Mouse (Mus musculus) heart, postnatal 14 days (tissue): Measurements from ENCODE around the gene Gkap1. TPM values are rescaled to one million over a fixed set of nuclear protein-coding genes. Genes with fewer than 3 reads are reported as not detected.

Experiments used
- DNase-seq, 2 experiments: peaks; one replicate each; pipeline ENCODE4 v3.0.0; 2021 to 2022
- intact Hi-C: fragments of 180-260 bp; cut with DNase I; formaldehyde crosslinking; loops from one replicate; pipeline ENCODE4 v1.15.1; 2025
- total RNA-seq, 2 experiments: library from RNA; stranded (reverse); gene quantifications; 2 replicates each; pipeline ENCODE4 v1.2.3; 2021

The Gkap1 gene
- total RNA-seq, 2 experiments from 2014 or later = 19.7 to 20.8 TPM

DNA sequence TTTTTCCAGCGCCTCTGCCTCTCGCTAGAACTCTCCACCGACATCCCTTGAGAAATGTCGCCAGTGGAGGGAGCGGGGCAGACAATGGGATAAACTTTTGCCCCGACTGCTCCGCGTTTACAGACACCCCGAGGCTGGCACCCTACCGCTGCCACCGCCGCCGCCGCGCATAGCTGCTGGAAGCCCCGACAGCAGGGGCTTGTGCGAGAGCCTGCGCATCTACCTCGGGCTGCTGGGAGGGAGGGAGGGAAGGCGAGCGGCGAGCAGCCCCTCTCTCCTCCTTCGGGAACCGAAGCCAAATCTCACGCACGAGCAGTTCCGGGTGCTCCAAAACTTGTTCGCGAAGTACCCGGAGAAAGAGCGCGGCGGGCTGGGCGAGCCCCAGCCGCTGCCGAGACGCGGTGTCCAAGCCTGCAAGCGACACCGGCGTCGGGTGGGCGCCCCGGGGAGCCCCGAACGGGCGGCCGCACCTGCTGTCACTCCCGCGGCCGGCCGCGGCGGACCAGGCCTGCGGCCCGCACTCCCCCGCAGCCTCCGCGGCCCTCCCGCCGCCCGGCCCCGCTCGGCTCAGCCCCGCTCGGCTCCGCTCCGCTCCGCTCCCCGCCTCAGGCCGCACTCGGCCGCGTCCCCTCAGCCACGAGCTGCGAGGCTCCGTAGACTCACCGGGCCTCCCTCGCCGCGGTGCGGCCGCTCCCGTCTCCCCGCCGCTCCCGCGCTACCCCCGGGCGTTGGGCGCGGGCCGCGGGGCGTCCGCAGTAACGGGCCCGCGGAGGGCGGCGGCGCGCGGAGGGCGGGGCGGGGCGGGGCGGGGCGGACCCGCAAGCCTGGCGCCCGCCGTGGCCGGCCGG, 1.9 kb downstream of the Gkap1 start:
- peak in 1 of 2 experiments; percentile 46 for DNase-seq
- intact Hi-C loops = no loop called here

DNA sequence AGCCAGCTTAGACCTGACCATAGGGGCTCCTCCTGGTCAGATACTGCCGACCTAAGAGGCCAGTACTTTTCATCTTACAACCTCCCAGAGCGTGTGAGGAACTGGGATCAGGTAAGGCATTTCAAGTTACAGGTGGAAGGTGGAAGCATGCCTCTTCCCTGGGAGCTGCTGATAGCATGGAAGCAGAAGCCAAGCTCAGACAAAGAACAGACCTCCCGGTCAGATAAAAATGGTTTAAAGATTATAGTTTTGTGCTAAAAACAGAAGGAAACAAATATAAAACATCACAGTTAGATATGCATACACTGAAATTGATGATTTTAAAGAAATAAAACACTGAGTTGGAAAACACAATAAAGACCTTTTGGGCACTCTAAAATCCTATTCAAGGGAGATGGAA, 8.6 kb downstream of the Gkap1 start:
- intact Hi-C loops = no loop called here
- no peak for DNase-seq

DNA sequence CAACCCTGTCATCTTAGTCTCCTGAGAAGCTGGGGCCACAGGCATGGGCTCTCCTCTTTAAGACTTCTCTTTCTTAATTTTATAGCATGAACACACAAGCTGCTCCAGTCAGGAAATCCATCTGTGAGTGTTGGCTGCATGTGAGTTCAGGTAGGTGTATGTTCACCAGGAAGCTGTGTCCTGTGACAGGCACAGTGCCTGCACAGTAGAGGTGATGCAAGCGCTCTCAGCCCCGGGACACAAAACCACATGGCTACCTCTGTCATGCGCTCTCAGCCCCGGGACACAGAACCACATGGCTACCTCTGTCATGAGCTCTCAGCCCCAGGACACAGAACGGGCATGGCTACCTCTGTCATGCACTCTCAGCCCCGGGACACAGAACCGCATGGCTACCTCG, 12.0 kb downstream of the Gkap1 start:
- intact Hi-C loops = no loop called here
- no peak for DNase-seq

DNA sequence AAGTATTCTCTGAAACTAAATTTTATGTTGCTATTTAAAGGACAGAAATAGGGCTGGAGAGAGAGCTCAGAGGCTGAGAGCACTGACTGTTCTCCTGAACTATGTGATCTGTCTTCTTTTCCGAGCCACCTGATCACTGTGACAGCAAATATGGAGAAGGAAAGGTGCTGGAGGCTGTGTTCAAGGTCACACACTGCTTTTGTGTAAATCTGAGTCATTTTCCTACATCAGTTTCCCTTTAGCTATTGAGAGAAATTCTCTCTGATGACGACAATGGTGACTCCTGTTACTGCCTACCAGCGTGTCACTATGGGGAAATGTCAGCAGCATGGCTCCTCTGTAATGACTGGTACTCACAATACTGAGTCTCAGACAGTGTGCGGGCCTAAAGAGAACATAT, 13.8 kb downstream of the Gkap1 start:
- DNase-seq = no peak
- intact Hi-C loops = no loop called here

DNA sequence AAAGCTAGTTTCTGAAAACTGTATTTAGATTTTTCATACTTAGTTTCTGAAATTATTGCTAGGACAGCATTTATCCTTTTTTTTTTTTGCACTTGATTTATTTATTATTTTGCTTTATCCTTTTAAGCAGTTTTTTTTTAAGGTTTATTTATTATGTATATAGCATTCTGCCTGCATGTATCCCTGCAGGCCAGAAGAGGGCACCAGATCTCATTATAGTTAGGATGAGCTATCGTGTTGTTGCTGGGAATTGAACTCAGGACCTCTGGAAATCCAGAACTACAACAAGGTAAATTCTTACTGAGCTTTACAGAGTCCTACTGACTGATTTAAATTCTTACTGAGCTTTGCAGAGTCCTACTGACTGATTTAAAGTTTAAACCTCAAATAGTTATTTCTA, 22.2 kb downstream of the Gkap1 start:
- no peak for DNase-seq
- intact Hi-C loops = no loop called here

DNA sequence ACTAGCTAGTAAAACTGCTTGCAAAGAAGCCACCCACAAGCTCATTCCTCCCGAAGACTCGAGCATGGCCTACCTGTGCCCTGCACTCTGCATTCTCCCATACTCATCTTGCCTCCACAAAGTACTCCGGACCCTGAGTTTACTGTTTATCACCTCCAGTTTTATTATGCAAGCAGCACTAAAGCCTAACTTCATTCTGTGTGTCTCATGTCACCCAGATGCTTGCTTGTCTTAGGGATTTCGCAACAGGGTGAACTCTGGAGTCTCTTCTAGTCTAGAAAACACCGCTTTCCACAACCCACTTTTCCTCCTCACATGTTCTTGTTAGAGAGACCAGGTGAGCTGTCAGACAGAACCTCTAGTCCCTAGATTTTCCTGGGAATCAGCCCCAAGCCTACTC, 26.5 kb downstream of the Gkap1 start:
- no peak for DNase-seq
- intact Hi-C loops = no loop called here

DNA sequence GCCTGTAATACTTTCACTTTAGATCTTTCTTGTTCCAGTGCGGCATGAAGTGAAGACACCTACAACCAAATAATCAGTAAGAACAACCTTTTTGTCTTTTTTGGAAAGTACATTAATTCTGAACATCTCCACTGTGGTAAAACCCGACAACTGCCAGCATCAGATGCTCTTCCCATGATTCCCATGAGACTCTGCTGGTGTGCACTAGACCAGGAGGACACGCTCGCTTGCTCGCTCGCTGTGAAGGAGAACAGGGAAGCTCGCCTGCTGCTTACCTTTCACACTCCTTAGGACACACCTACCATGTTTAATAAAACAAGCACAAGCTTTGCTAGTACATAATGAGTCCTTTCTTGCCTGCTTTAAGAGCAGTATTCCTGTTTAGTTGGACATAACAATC, 39.0 kb downstream of the Gkap1 start:
- intact Hi-C loops = no loop called here
- DNase-seq = no peak

DNA sequence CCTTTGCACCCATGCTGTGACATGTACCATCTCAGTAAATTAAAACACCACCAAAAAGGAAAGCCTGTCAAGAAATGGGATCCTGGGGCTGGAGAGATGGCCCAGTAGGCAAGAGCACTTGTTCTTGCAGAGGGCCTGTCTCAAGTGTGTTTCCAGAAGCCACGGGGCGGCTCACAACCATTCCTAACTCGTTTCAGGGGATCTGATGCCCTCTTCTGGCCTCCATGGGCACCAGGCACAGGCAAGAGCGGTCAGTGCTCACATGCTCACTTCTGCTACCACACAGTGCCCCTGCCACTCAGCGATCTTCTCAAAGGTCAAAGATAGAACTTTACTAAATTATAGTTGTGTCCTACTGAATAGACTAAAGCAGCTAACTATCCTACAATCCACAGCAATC, 42.9 kb downstream of the Gkap1 start:
- DNase-seq = peak; percentile 25 to 53
- intact Hi-C loops = loop anchor here (1.0 to 5.0 kb wide), 3 partner anchors 45 to 220 kb away; no protein-coding TSS in a partner anchor

DNA sequence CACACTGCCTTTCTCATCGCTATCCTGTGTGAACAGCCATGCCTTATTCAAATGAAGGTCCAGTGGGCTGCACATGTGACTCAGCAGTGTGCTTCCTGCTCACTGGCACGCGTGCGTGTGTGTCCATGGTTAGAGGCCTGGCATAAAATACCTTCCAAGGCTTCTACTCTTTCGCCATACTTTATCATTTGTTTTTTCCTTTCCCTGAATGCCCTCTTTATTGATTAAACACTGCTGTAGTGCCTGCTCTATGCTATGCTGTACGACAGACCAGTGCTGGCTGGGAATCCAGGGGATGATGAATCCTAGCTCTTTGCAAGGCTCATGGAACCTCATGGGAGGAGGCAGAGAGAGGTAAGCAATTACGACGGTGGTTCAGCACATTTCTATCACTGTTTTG, 43.4 kb downstream of the Gkap1 start:
- DNase-seq = no peak
- intact Hi-C loops = loop anchor here (1.0 to 5.0 kb wide), 3 partner anchors 45 to 219 kb away; no protein-coding TSS in a partner anchor

DNA sequence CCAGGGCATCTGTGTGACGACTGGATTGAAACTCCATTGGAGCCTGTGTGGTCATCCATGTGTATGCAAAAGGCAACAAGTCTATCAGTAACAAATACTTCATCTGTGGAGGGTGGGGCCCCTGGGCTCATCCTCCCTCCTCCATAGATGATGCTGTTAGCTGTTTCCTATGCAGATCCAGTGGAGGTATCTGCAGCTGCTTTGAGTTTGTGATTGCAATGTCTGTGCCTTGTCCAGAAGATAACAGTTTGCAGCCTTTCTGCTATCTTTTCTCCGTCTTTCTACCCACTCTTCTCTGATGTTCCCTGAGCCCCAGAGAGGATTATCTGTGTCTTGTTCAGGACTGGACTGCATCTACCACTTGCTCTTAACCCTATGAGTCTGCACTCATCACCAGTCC, 46.9 kb downstream of the Gkap1 start:
- intact Hi-C loops = no loop called here
- DNase-seq = no peak

DNA sequence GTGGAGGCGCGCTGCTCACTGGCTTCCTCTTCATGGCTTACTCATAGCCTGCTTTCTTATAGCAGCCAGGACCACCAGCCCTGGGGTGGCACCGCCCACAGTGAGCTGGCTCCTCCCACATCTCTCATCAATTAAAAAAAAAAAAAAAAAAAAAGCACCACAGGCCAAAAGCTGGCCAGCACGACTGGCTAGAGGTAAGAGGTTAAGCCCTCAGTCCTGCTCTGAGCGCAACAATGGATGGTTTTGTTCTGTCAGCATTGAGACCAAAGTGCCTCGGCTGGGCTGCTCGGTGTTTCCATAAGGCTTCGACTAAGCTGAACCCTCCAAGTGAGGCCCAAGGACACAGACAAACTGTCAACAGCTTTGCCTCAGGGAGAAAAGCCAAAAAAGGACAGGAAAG, 49.8 kb downstream of the Gkap1 start:
- DNase-seq = no peak
- intact Hi-C loops = no loop called here

DNA sequence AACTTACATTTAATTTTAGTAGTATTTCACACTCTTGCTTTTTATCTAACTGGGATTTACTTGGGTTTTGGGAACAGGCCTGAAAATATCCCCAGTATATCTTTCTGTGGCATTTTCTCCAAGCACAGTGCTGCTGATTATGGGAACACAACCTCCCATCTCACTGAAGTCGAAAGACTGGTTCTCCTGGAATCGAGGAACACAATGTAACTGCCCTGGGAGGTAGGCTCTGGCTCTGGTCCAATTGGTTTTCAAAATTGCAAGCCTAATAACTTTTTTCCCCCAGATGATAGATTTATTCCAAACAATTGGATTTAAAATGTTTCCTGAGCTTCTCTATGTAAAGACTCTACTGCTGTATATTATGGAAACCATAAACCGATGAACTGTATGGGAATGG, 55.3 kb downstream of the Gkap1 start:
- intact Hi-C loops = no loop called here

DNA sequence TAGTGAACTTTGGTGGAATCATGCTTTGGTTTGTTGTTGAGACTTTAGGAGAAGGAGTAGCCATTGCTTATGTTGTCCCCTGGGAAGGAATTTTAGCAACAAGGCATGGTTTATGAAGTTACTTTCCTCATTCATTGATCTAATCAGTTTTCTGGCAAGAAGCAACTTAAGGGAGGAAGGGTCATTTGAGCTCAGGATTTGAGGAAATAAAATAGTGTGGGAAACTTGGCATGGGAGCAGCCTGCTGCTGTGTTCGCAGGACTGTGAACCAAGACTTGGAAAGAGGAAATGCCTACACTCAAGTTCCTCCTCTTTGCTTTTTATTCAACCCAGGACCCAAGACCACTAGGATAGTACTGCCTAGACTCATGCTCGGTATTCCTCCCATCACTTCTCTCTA, 58.0 kb downstream of the Gkap1 start:
- intact Hi-C loops = no loop called here
- DNase-seq = no peak

More for the DNA sequence above, 55.3 kb downstream of the Gkap1 start:
- no peak for DNase-seq

DNA sequence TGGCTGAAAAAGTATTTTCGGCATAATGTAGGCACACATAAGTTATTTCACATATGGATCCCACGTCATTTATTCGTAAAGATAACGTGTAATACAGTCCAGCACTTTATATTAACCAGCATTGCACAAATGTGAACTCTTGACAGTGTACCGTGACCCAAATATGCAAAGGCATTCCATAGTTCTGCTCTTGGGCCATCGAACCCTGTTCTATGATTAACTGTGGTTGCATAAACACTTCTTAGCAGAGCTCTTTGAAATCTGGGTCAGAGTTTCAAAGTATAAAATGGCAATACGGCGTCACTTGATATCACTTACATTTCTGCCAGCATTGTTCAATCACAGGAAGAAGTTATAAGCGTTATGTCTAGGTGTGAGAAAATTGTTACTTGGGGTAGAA, 59.1 kb downstream of the Gkap1 start:
- intact Hi-C loops = no loop called here
- DNase-seq = no peak

DNA sequence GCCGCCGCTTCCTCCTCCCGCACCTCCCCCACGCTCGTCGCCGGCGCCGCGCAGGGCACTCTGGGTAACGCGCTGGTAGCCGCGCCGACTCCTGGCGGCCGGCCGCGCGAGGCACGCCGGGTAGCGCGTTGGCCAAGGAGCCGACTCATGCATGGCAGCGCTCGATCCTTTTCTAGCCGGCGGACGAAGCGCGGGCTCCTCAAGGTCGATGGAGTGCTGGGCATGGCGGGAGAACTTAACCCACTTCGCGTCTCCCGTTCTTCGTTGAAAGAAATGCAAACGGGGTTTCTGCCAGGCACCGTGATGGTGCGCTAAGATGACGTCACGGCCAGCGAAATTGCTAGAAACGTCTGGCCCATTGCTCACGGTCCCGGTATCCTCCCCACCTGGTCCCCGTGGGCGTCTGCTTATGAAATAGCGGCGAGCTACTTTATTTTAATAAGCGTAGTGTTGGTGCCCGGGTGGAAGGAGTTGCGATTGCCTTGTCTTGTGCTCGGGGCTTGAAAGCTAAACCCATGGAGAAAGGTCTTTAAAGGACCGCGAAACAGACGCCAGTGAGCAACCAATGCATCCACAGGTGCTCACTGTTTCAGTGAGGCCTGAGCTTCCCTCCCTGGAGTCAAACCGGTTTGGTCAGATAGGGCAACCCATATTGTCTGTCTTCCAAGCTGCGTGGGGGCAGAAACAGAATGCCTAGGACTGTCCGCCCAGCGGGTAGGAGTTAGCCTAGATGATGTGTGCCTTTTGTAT, 59.7 kb downstream of the Gkap1 start, which contains the start of gene Ubqln1:
Gene Ubqln1 (minus strand): TSS at position 62 of the 750 bp plus-strand sequence.
- intact Hi-C loops = no loop called here
- DNase-seq = peak; percentile 92 to 93

DNA sequence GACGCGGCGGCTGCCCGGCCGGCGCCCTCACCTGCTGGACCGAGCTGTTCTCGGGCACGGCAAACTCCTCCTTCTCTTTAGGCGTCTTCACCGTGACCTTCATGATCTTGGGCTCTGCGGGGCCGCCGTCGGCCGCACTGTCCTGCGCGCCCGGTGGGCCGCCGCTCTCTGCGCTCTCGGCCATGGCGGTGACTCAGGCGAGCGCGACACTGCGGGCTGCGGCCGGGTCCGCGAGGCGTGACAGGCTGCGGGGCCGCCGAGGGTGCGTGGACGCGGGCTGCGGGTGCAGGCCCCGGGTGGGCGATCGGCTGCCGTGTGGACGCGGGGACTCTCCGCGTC, 60.3 kb downstream of the Gkap1 start:
- DNase-seq = no peak
- intact Hi-C loops = no loop called here

DNA sequence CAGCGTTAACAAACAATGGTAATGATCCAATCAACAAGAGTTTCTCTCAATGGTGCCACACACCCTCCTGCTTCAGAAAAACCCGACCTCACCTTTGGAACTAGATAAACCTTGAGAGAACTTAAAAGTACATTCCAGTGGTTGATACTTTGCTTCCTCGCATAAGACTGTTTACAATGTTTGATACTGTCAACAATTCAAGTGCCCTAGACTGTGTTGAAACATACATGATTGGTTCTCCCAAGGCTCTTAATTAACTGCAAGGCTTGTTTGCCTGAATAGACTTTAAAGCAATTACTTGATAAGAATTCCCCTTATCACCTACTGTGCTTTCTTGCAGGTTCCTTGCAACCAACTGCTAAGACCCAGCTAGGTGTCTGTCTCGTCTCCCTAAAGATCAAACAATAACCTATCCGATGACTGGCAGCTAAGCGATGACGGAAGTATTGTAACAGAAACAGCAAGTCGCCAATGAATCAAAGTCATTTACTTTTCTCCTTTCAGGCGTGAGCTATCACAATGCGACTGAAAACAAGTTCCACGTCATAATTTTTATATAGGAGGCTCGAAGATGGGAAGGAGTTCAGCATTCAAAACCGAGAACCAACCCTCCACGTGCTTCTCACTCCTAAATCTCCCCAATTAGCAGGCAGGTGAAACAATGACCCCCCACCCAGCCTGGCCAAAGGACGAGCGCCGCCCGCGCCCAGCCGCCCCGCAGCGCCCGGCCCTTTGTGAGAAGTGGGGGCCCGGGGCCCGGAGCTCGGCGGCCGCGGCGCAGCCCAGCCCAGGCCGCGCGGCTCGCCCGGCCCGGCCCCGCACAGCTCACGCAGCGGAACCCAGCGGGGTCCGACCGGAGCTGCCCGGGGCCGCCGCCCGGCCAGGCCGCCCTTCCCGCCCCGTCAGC, 60.9 kb downstream of the Gkap1 start:
- DNase-seq = peak in 1 of 2 experiments; percentile 12
- intact Hi-C loops = no loop called here

DNA sequence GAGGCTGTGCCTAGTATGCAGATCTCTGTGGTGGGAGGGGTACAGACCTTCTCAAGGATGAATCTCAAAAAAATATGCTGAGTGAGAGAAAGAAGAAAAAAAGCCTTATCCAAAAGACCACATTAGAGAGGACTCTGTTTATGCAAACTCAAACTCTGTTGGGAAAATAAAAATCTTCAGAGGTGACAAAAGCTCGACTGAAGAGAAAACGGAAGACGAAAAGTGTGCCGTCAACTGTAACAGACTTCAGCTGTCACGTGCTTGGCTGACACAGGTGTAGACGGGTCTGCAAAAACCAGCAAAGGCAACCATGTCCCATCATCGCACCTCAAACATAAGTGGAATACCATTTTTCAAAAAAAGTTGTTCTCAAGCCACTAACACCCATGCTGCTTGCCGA, 61.7 kb downstream of the Gkap1 start:
- intact Hi-C loops = no loop called here
- no peak for DNase-seq

DNA sequence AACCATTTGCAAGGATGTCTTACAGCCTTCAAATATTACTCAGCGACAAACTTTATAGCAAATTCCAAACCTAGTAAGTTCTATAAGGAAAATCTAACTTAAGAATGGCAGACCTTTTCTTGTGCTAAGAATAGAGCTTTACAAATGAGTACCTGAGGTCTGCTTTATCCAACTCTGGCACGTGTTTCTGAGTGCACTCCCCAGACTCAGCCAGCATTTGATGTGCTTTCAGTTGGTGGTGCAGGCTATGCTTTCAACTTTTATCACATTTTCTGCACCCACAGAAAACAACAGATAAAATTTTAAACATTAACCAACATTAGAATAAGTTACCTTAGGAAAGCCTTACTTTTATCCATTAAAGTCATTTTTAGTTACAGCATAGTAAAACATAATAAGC, 63.0 kb downstream of the Gkap1 start:
- intact Hi-C loops = no loop called here
- no peak for DNase-seq

DNA sequence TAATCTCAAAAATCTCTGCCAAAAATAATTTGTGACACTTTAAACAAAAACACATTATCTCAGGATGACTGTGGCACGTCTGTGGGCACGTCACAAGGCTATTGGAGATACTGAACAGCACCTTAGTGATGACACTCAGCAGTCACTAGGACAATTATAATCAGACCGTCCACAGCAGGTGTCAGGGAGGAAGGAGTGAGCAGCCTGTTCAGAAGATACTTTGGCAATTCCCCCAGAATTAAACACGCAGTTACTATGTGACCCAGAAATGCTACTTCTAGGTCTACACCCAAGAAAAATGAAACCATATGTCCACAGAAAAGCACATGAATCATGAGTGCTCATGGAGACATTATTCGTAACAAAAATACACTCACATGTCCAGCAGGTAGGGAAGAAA, 65.1 kb downstream of the Gkap1 start:
- DNase-seq = no peak
- intact Hi-C loops = no loop called here

DNA sequence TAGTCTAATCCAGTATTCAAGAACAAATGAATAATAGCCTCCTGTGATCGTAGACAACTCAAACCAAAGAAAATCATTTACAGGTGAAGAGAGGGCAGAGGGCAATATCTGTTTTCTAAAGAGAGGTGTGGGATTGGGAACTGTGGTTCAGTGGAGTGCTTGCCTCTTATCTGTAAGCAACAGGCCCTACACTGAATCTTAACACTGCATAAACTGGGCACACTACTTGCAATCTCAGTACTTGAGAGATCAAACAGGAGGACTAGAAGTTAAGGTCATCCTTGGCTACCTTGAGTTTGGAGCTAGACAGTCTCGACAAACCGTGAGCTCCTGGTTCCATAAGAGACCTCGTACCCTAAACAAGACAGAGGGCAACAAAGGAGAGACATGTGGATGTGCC, 69.4 kb downstream of the Gkap1 start:
- intact Hi-C loops = no loop called here
- DNase-seq = no peak
